Mouse (Mus musculus): ENCODE measurements around the gene Emp3. TPM values are rescaled to one million over a fixed set of nuclear protein-coding genes. Genes with fewer than 3 reads are reported as not detected.
"Not testable (repeated sequence)": the region's sequence is repeated elsewhere in the genome, so short reads cannot be mapped to it uniquely, and the experiment has no call there.

The Emp3 gene
- polyA plus RNA-seq, 1 experiment from 2014 or later = 45.0 TPM

DNA sequence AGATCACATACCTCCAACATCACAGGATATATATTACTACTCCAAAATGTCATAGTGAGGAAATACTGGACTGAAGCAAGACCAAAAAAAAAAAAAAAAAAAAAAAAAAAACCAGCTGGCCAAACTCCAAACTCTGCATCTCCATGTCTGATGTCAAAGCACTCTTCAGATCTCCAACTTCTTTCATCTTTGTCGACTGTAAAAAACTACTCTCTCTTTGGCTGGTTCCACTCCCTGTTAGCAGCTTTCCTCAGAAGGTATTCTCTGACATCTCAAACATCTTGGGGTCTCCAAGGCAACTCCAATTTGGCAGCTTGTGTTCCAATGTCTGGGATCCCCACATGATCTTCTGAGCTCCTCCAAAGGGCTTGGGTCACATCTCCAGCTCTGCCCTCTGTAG lies 42.9 kb downstream of the Emp3 start, which contains the start of gene Grin2d:
Gene Grin2d, minus strand, starts transcription at position 101 of the 400 bp plus-strand sequence.
- DNase-seq (ENCODE audit: low spot score); H3K4me3 ChIP-seq; H3K27ac ChIP-seq; H3K27me3 ChIP-seq (ENCODE audit: insufficient read depth, poor library complexity, severe bottlenecking); H3K9me3 ChIP-seq: not testable (repeated sequence)
- peaks cover 93% of the 10 kb centered on the region for H3K36me3 ChIP-seq
- 91% methylated on average over 1 of the region's 1 CpGs for WGBS
- peaks cover 18% of the 10 kb centered on the region for H3K4me1 ChIP-seq

DNA sequence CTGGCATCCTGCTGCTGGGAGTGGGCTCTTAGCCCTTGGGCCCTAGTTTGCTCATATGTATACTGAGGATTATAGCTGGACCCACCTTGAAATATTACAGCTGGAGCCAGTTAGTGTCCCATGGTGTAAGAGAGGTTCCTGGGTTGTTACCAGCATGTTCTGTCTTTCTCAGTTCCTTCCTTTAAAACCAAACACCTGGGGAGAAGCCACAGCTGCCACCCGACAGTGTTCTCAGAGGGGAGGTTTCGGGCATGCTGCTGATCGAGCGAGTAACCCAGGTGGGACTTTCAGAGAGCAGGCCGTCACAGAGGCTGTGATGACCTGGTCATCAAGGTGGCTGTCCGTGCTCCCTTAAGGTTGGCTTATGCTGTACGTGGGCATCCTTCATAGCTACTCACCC lies 44.3 kb downstream of the Emp3 start:
- peaks cover 4% of the 10 kb centered on the region; the same call in 1 of the 2 replicates for H3K9me3 ChIP-seq
- H3K36me3 ChIP-seq = peaks cover 79% of the 10 kb centered on the region
- peaks cover 18% of the 10 kb centered on the region for H3K4me1 ChIP-seq
- H3K27me3 ChIP-seq (ENCODE audit: insufficient read depth, poor library complexity, severe bottlenecking) = peaks cover 3% of the 10 kb centered on the region
- H3K4me3 ChIP-seq = no peak overlapping the region
- H3K27ac ChIP-seq = no peak overlapping the region
- 92% methylated on average over 7 of the region's 7 CpGs for WGBS
- DNase-seq (ENCODE audit: low spot score) = no peak

- DNase-seq (ENCODE audit: low spot score) = peak; percentile 87
- peaks cover 46% of the 10 kb centered on the region for H3K4me1 ChIP-seq
- peak overlapping the region; percentile 88 for H3K4me3 ChIP-seq
- H3K27me3 ChIP-seq (ENCODE audit: insufficient read depth, poor library complexity, severe bottlenecking) = peaks cover 39% of the 10 kb centered on the region
- H3K27ac ChIP-seq = peak overlapping the region; percentile 95
- no peaks in the 10 kb centered on the region for H3K9me3 ChIP-seq
- H3K36me3 ChIP-seq = peaks cover 44% of the 10 kb centered on the region
- 3% methylated on average over 28 of the region's 28 CpGs for WGBS
Measured at GRCm38 (mm10) chr7:45873061-45873947, 47.9 kb downstream of the Emp3 start.

DNA sequence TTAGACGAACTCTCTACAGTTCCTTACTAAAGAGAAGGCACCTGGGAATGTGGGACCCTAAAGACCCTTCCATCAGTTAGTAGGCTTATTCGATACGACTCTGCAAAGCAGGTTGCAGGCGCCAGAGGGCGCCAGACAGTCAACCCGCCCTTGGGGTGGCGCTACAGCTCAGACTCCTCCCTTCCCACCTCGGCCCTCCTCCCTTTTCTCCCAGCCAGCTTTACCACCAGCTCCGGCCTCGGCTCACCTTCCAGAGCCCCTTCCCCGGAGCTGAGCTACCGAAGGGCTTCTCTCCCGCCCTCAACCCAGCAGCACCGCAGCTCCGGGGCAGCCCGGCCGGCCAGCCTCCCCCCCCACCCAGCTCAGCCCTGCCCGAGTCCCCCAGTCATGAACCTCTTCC lies 48.6 kb downstream of the Emp3 start, which contains the start of gene Kdelr1:
Gene Kdelr1, plus strand, starts transcription at position 149 of the 400 bp plus-strand sequence.
- H3K36me3 ChIP-seq = peaks cover 37% of the 10 kb centered on the region
- peaks cover 46% of the 10 kb centered on the region for H3K27me3 ChIP-seq (ENCODE audit: insufficient read depth, poor library complexity, severe bottlenecking)
- no peaks in the 10 kb centered on the region for H3K9me3 ChIP-seq
- peak within 1 kb of the TSS; percentile 95 for H3K27ac ChIP-seq
- peak; percentile 95 for DNase-seq (ENCODE audit: low spot score)
- H3K4me1 ChIP-seq = peaks cover 52% of the 10 kb centered on the region
- peak within 1 kb of the TSS; percentile 88 for H3K4me3 ChIP-seq
- under 1% methylated on average over 18 of the region's 18 CpGs for WGBS

GRCm38 (mm10) chr7:45870282-45871058 lies 50.7 kb downstream of the Emp3 start:
- Histone ChIP-seq H3K27me3 (ENCODE audit: insufficient read depth, poor library complexity, severe bottlenecking) (peaks cover 60% of the 10 kb centered on the region), H3K36me3 (peaks cover 15% of the 10 kb centered on the region), H3K4me3 (peak overlapping the region; percentile 52), H3K4me1 (peaks cover 71% of the 10 kb centered on the region), H3K27ac (0 out of 2 replicates have a peak overlapping the region, but pooled peaks have one; percentile 49), H3K9me3 (no peaks in the 10 kb centered on the region)
- WGBS = 2% methylated on average over 30 of the region's 30 CpGs
- no peak for DNase-seq (ENCODE audit: low spot score)

DNA sequence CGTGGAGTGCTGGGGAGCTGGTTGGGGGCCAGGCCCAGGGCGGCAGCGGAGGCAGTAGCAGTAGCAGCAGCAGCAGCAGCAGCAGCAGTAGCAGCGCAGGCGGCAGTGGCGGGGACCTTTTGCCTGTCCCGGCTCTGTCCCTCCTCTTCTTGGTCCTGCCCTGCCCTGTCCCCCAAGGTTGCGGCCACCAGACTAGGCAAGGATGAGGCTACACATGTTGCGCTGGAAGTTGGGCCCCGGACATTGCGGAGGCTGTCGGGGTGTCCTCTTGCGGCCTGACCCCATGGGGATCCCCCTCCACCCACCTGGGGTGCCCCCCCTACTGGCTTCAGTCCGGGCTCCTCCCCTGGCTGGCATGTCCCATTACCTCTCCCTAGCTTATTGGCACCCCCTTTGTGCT lies 51.4 kb downstream of the Emp3 start:
- 4% methylated on average over 14 of the region's 14 CpGs for WGBS
- Histone ChIP-seq H3K4me3 (peak overlapping the region; percentile 52), H3K9me3 (no peaks in the 10 kb centered on the region), H3K27me3 (ENCODE audit: insufficient read depth, poor library complexity, severe bottlenecking) (peaks cover 60% of the 10 kb centered on the region), H3K4me1 (peaks cover 67% of the 10 kb centered on the region), H3K36me3 (peaks cover 8% of the 10 kb centered on the region), H3K27ac (peak overlapping the region; percentile 47; the same call in 1 of the 2 replicates)
- no peak for DNase-seq (ENCODE audit: low spot score)

GRCm38 (mm10) chr7:45869107-45869670 lies 52.0 kb downstream of the Emp3 start:
- 17% methylated on average over 8 of the region's 8 CpGs for WGBS
- H3K9me3 ChIP-seq = no peaks in the 10 kb centered on the region
- peaks cover 2% of the 10 kb centered on the region for H3K36me3 ChIP-seq
- DNase-seq (ENCODE audit: low spot score) = no peak
- peaks cover 61% of the 10 kb centered on the region for H3K4me1 ChIP-seq
- peaks cover 60% of the 10 kb centered on the region for H3K27me3 ChIP-seq (ENCODE audit: insufficient read depth, poor library complexity, severe bottlenecking)
- peak overlapping the region; percentile 49 for H3K27ac ChIP-seq
- peak overlapping the region; percentile 52 for H3K4me3 ChIP-seq

Other genes with a start within 250 kb of the Emp3 start
- 0.13 and 0.14 TPM in 2 replicates for gene Ntn5, start 237.4 kb downstream of the Emp3 start, polyA plus RNA-seq (2016; fragmentation: Nextera tagmentation; extraction: Ambion mirVana)
- 0.51 and 0.75 TPM in 2 replicates for gene Sec1, start 227.0 kb downstream of the Emp3 start, polyA plus RNA-seq (2016; fragmentation: Nextera tagmentation; extraction: Ambion mirVana)
- 3.1 and 5.1 TPM in 2 replicates for gene Car11, start 221.6 kb downstream of the Emp3 start, polyA plus RNA-seq (2016; fragmentation: Nextera tagmentation; extraction: Ambion mirVana)
- 2.7 and 3.2 TPM in 2 replicates for gene Dbp, start 216.3 kb downstream of the Emp3 start, polyA plus RNA-seq (2016; fragmentation: Nextera tagmentation; extraction: Ambion mirVana)
- gene Rpl18, start 205.9 kb downstream of the Emp3 start, polyA plus RNA-seq (2016; fragmentation: Nextera tagmentation; extraction: Ambion mirVana) = 860 and 1,046 TPM in 2 replicates
- gene Sphk2, start 203.4 kb downstream of the Emp3 start, polyA plus RNA-seq (2016; fragmentation: Nextera tagmentation; extraction: Ambion mirVana) = 24.7 and 29.3 TPM in 2 replicates
- 0.76 and 1.2 TPM in 2 replicates for gene Fam83e, start 200.2 kb downstream of the Emp3 start, polyA plus RNA-seq (2016; fragmentation: Nextera tagmentation; extraction: Ambion mirVana)
- gene Spaca4, start 195.6 kb downstream of the Emp3 start, polyA plus RNA-seq (2016; fragmentation: Nextera tagmentation; extraction: Ambion mirVana) = not detected in 2 replicates
- 0.57 and 1.8 TPM in 2 replicates for gene Lmtk3, start 137.7 kb downstream of the Emp3 start, polyA plus RNA-seq (2016; fragmentation: Nextera tagmentation; extraction: Ambion mirVana)
- 0.46 and 0.79 TPM in 2 replicates for gene Sult2b1, start 136.7 kb downstream of the Emp3 start, polyA plus RNA-seq (2016; fragmentation: Nextera tagmentation; extraction: Ambion mirVana)
- 99.1 and 124 TPM in 2 replicates for gene Cyth2, start 106.8 kb downstream of the Emp3 start, polyA plus RNA-seq (2016; fragmentation: Nextera tagmentation; extraction: Ambion mirVana)
- gene Kcnj14, start 96.6 kb downstream of the Emp3 start, polyA plus RNA-seq (2016; fragmentation: Nextera tagmentation; extraction: Ambion mirVana) = 0.90 and 1.4 TPM in 2 replicates
- 69.8 and 97.9 TPM in 2 replicates for gene Grwd1, start 90.5 kb downstream of the Emp3 start, polyA plus RNA-seq (2016; fragmentation: Nextera tagmentation; extraction: Ambion mirVana)
- gene Kdelr1, start 48.6 kb downstream of the Emp3 start, polyA plus RNA-seq (2016; fragmentation: Nextera tagmentation; extraction: Ambion mirVana) = 44.1 and 57.5 TPM in 2 replicates
- 0.10 and 0.18 TPM in 2 replicates for gene Grin2d, start 43.0 kb downstream of the Emp3 start, polyA plus RNA-seq (2016; fragmentation: Nextera tagmentation; extraction: Ambion mirVana)
- 0.99 and 1.5 TPM in 2 replicates for gene Syngr4, start 24.7 kb downstream of the Emp3 start, polyA plus RNA-seq (2016; fragmentation: Nextera tagmentation; extraction: Ambion mirVana)
- gene Tmem143, start 24.5 kb downstream of the Emp3 start, polyA plus RNA-seq (2016; fragmentation: Nextera tagmentation; extraction: Ambion mirVana) = 5.8 and 6.5 TPM in 2 replicates
- gene Ccdc114, start 2.7 kb upstream of the Emp3 start, polyA plus RNA-seq (2016; fragmentation: Nextera tagmentation; extraction: Ambion mirVana) = 3.2 and 3.3 TPM in 2 replicates
- 0.02 and 1.3 TPM in 2 replicates for gene Abcc6, start 108.9 kb upstream of the Emp3 start, polyA plus RNA-seq (2016; fragmentation: Nextera tagmentation; extraction: Ambion mirVana)
- gene Nomo1, start 112.3 kb upstream of the Emp3 start, polyA plus RNA-seq (2016; fragmentation: Nextera tagmentation; extraction: Ambion mirVana) = 44.2 and 45.3 TPM in 2 replicates
- gene Kcnj11, start 179.4 kb upstream of the Emp3 start, polyA plus RNA-seq (2016; fragmentation: Nextera tagmentation; extraction: Ambion mirVana) = 3.2 and 7.2 TPM in 2 replicates